Mouse (Mus musculus): ENCODE results near the gene Abhd8. TPM values are rescaled to one million over a fixed set of nuclear protein-coding genes. Genes with fewer than 3 reads are reported as not detected.
A peak's percentile ranks its signal among the peaks of the same experiment; 100 is the strongest.

Gene Abhd8
- 76.3 and 88.4 TPM in 2 replicates for polyA plus RNA-seq (2016; fragmentation: Nextera tagmentation; extraction: Ambion mirVana)

- peaks cover 16% of the 10 kb centered on the region for H3K27me3 ChIP-seq (ENCODE audit: insufficient read depth, poor library complexity, severe bottlenecking)
- DNase-seq (ENCODE audit: low spot score), result peak; percentile 97
- H3K9me3 ChIP-seq, result no peaks in the 10 kb centered on the region
- under 1% methylated on average over 55 of the region's 55 CpGs for WGBS
- H3K27ac ChIP-seq, result peak within 1 kb of the TSS; percentile 91
- peaks cover 47% of the 10 kb centered on the region for H3K36me3 ChIP-seq
- H3K4me3 ChIP-seq, result peak within 1 kb of the TSS; percentile 86
- H3K4me1 ChIP-seq (replicated peaks), result peaks cover 47% of the 10 kb centered on the region
Measured at GRCm38 (mm10) chr8:71463188-71464033, at the start of gene Abhd8. Gene Abhd8 (minus strand): TSS chr8:71463655.

GRCm38 (mm10) chr8:71511644-71512043 lies 48.2 kb upstream of the Abhd8 start, which contains the start of gene Plvap:
Gene Plvap (minus strand): TSS chr8:71511752.
- Histone ChIP-seq H3K4me3 (peak within 1 kb of the TSS; percentile 24), H3K36me3 (no peaks in the 10 kb centered on the region), H3K9me3 (no peaks in the 10 kb centered on the region), H3K27me3 (ENCODE audit: insufficient read depth, poor library complexity, severe bottlenecking) (peaks cover 52% of the 10 kb centered on the region), H3K4me1 (replicated peaks) (peaks cover 40% of the 10 kb centered on the region), H3K27ac (peak within 1 kb of the TSS; percentile 35; the same call in 1 of the 2 replicates)
- WGBS, result 69% methylated on average over 14 of the region's 14 CpGs
- no peak for DNase-seq (ENCODE audit: low spot score)

- Histone ChIP-seq H3K27ac (no peak overlapping the region), H3K36me3 (no peaks in the 10 kb centered on the region), H3K27me3 (ENCODE audit: insufficient read depth, poor library complexity, severe bottlenecking) (peaks cover 76% of the 10 kb centered on the region), H3K4me3 (peak overlapping the region; percentile 24; the same call in 1 of the 2 replicates), H3K4me1 (replicated peaks) (peaks cover 37% of the 10 kb centered on the region), H3K9me3 (no peaks in the 10 kb centered on the region)
- 69% methylated on average over 2 of the region's 2 CpGs for WGBS
- no peak for DNase-seq (ENCODE audit: low spot score)
Measured at GRCm38 (mm10) chr8:71509316-71509715, 45.9 kb upstream of the Abhd8 start.

- Histone ChIP-seq H3K4me1 (replicated peaks) (peaks cover 38% of the 10 kb centered on the region), H3K9me3 (no peaks in the 10 kb centered on the region), H3K27me3 (ENCODE audit: insufficient read depth, poor library complexity, severe bottlenecking) (peaks cover 76% of the 10 kb centered on the region), H3K36me3 (no peaks in the 10 kb centered on the region), H3K4me3 (peak overlapping the region; percentile 57), H3K27ac (peak overlapping the region; percentile 50; the same call in 1 of the 2 replicates)
- DNase-seq (ENCODE audit: low spot score), result peak; percentile 84
- WGBS, result under 1% methylated on average over 61 of the region's 61 CpGs
Measured at GRCm38 (mm10) chr8:71507589-71508104, 44.2 kb upstream of the Abhd8 start.

GRCm38 (mm10) chr8:71505979-71506378 lies 42.5 kb upstream of the Abhd8 start:
- Histone ChIP-seq H3K27ac (no peak overlapping the region), H3K9me3 (no peaks in the 10 kb centered on the region), H3K4me1 (replicated peaks) (peaks cover 30% of the 10 kb centered on the region), H3K4me3 (no peak overlapping the region), H3K36me3 (no peaks in the 10 kb centered on the region), H3K27me3 (ENCODE audit: insufficient read depth, poor library complexity, severe bottlenecking) (peaks cover 66% of the 10 kb centered on the region)
- no peak for DNase-seq (ENCODE audit: low spot score)
- 85% methylated on average over 4 of the region's 4 CpGs for WGBS

GRCm38 (mm10) chr8:71505326-71505725 lies 41.9 kb upstream of the Abhd8 start:
- Histone ChIP-seq H3K4me3 (no peak overlapping the region), H3K27me3 (ENCODE audit: insufficient read depth, poor library complexity, severe bottlenecking) (peaks cover 60% of the 10 kb centered on the region), H3K4me1 (replicated peaks) (peaks cover 30% of the 10 kb centered on the region), H3K9me3 (no peaks in the 10 kb centered on the region), H3K27ac (no peak overlapping the region), H3K36me3 (no peaks in the 10 kb centered on the region)
- 94% methylated on average over 4 of the region's 4 CpGs for WGBS
- DNase-seq (ENCODE audit: low spot score), result no peak

GRCm38 (mm10) chr8:71504349-71504748 lies 40.9 kb upstream of the Abhd8 start:
- peaks cover 25% of the 10 kb centered on the region for H3K4me1 ChIP-seq (replicated peaks)
- H3K36me3 ChIP-seq, result no peaks in the 10 kb centered on the region
- WGBS, result 93% methylated on average over 4 of the region's 4 CpGs
- peaks cover 50% of the 10 kb centered on the region for H3K27me3 ChIP-seq (ENCODE audit: insufficient read depth, poor library complexity, severe bottlenecking)
- no peaks in the 10 kb centered on the region for H3K9me3 ChIP-seq
- no peak for DNase-seq (ENCODE audit: low spot score)
- H3K4me3 ChIP-seq, result no peak overlapping the region
- no peak overlapping the region for H3K27ac ChIP-seq

GRCm38 (mm10) chr8:71498816-71499690 lies 35.6 kb upstream of the Abhd8 start:
- Histone ChIP-seq H3K27ac (peak overlapping the region; percentile 69), H3K27me3 (ENCODE audit: insufficient read depth, poor library complexity, severe bottlenecking) (no peaks in the 10 kb centered on the region), H3K36me3 (peaks cover 9% of the 10 kb centered on the region), H3K9me3 (no peaks in the 10 kb centered on the region), H3K4me1 (replicated peaks) (peaks cover 41% of the 10 kb centered on the region), H3K4me3 (0 out of 2 replicates have a peak overlapping the region, but pooled peaks have one; percentile 4)
- DNase-seq (ENCODE audit: low spot score), result peak; percentile 44
- WGBS, result 41% methylated on average over 16 of the region's 16 CpGs

- Histone ChIP-seq H3K4me3 (peak overlapping the region; percentile 4; the same call in 1 of the 2 replicates), H3K27me3 (ENCODE audit: insufficient read depth, poor library complexity, severe bottlenecking) (no peaks in the 10 kb centered on the region), H3K36me3 (peaks cover 18% of the 10 kb centered on the region), H3K27ac (peak overlapping the region; percentile 78), H3K9me3 (no peaks in the 10 kb centered on the region), H3K4me1 (replicated peaks) (peaks cover 39% of the 10 kb centered on the region)
- no peak for DNase-seq (ENCODE audit: low spot score)
- 32% methylated on average over 15 of the region's 15 CpGs for WGBS
Measured at GRCm38 (mm10) chr8:71497881-71498501, 34.5 kb upstream of the Abhd8 start.

- peaks cover 27% of the 10 kb centered on the region for H3K36me3 ChIP-seq
- no peak overlapping the region for H3K27ac ChIP-seq
- no peaks in the 10 kb centered on the region for H3K27me3 ChIP-seq (ENCODE audit: insufficient read depth, poor library complexity, severe bottlenecking)
- H3K9me3 ChIP-seq, result no peaks in the 10 kb centered on the region
- 93% methylated on average over 1 of the region's 1 CpGs for whole genome bisulfite sequencing
- H3K4me1 ChIP-seq (replicated peaks), result peaks cover 36% of the 10 kb centered on the region
- no peak for DNase-seq (ENCODE audit: low spot score)
- H3K4me3 ChIP-seq, result no peak overlapping the region
Measured at GRCm38 (mm10) chr8:71497077-71497645, 33.7 kb upstream of the Abhd8 start.

- 49% methylated on average over 11 of the region's 11 CpGs for WGBS
- H3K4me1 ChIP-seq (replicated peaks), result peaks cover 36% of the 10 kb centered on the region
- no peaks in the 10 kb centered on the region for H3K9me3 ChIP-seq
- no peak for DNase-seq (ENCODE audit: low spot score)
- no peak overlapping the region for H3K4me3 ChIP-seq
- peaks cover 33% of the 10 kb centered on the region for H3K36me3 ChIP-seq
- peak overlapping the region; percentile 60 for H3K27ac ChIP-seq
- no peaks in the 10 kb centered on the region for H3K27me3 ChIP-seq (ENCODE audit: insufficient read depth, poor library complexity, severe bottlenecking)
Measured at GRCm38 (mm10) chr8:71496481-71496880, 33.0 kb upstream of the Abhd8 start.

- H3K36me3 ChIP-seq, result peaks cover 40% of the 10 kb centered on the region
- no peak for DNase-seq (ENCODE audit: low spot score)
- H3K4me3 ChIP-seq, result no peak overlapping the region
- H3K27me3 ChIP-seq (ENCODE audit: insufficient read depth, poor library complexity, severe bottlenecking), result no peaks in the 10 kb centered on the region
- WGBS, result 95% methylated on average over 5 of the region's 5 CpGs
- H3K27ac ChIP-seq, result 0 out of 2 replicates have a peak overlapping the region, but pooled peaks have one; percentile 56
- no peaks in the 10 kb centered on the region for H3K9me3 ChIP-seq
- peaks cover 36% of the 10 kb centered on the region for H3K4me1 ChIP-seq (replicated peaks)
Measured at GRCm38 (mm10) chr8:71495811-71496210, 32.4 kb upstream of the Abhd8 start.

Measured in hindbrain, embryonic 10.5 days (tissue).